Mouse (Mus musculus): ENCODE measurements around the gene Itga5.

- TF ChIP-seq CTCF (IDR thresholded peaks at IDR 0.05; ENCODE audit: insufficient read depth, low read length) (no peak), POLR2A (IDR thresholded peaks at IDR 0.05; ENCODE audit: borderline replicate concordance, extremely low read depth, low read depth, low read length) (no peak)
These were observed 3.6 kb downstream of the Itga5 start for GRCm38 (mm10) chr15:103362950-103363349.

Data from lung, adult 2 months (tissue).